Mouse (Mus musculus) liver, embryonic 16.5 days (tissue): ENCODE data around the gene Chchd1. TPM values are rescaled to one million over a fixed set of nuclear protein-coding genes. Genes with fewer than 3 reads are reported as not detected.
A peak's percentile ranks its signal among the peaks of the same experiment; 100 is the strongest.

Source experiments
- ATAC-seq: fragments of 200-750 bp; cut with Nextera tagmentation; 2 replicates; pipeline ENCODE4 v1.8.0; 2017; ENCODE audit warnings: low read depth, mild to moderate bottlenecking, moderate number of reproducible peaks, moderate library complexity
- H3K27ac ChIP-seq: fragments of 300-500 bp; sonication (generic); 2 replicates; pipeline ENCODE4 v1.5.1; 2014; ENCODE audit warnings: mild to moderate bottlenecking, low read length
- H3K27me3 ChIP-seq: fragments of 300-500 bp; sonication (generic); 2 replicates; pipeline ENCODE4 v1.6.1; 2014; ENCODE audit warnings: low read depth, low read length, mixed read lengths; ENCODE audit not compliant: control insufficient read depth, insufficient read depth
- H3K36me3 ChIP-seq: fragments of 300-500 bp; sonication (generic); 2 replicates; pipeline ENCODE4 v1.6.1; 2014; ENCODE audit warnings: mild to moderate bottlenecking; ENCODE audit not compliant: control insufficient read depth, insufficient read depth
- H3K4me1 ChIP-seq: fragments of 300-500 bp; sonication (generic); 2 replicates; pipeline ENCODE4 v1.6.1; 2014; ENCODE audit warnings: low read depth, low read length, mixed read lengths; ENCODE audit not compliant: control insufficient read depth
- H3K4me2 ChIP-seq: fragments of 300-500 bp; sonication (generic); 2 replicates; pipeline ENCODE4 v1.6.1; 2014; ENCODE audit warnings: low read depth, low read length, mixed read lengths
- H3K4me3 ChIP-seq: fragments of 300-500 bp; sonication (generic); 2 replicates; pipeline ENCODE4 v1.5.1; 2014; ENCODE audit warnings: low read depth, mild to moderate bottlenecking, low read length
- H3K9ac ChIP-seq: fragments of 300-500 bp; sonication (generic); 2 replicates; pipeline ENCODE4 v1.6.1; 2014; ENCODE audit warnings: low read depth, low read length
- H3K9me3 ChIP-seq: fragments of 300-500 bp; sonication (generic); replicated peaks from 2 replicates; pipeline ENCODE4 v1.6.1; 2016; ENCODE audit warnings: low read length; ENCODE audit not compliant: control insufficient read depth
- WGBS: fragments of 180-500 bp; shearing (Covaris S2); extraction: QIAGEN DNeasy Blood & Tissue Kit; methylation state at CpG from one replicate; pipeline ENCODE4 v1.1.7; 2014; ENCODE audit not compliant: insufficient replicate concordance; 5-methylcytosine and 5-hydroxymethylcytosine counted together
- polyA plus RNA-seq: library from polyadenylated mRNA; unstranded; fragments of >200 nt; fragmentation: Nextera tagmentation; extraction: Ambion mirVana; gene quantifications from 2 replicates; pipeline ENCODE4 v1.2.1, GENCODE M21; 2015

Chchd1 gene
- polyA plus RNA-seq, 1 experiment from 2014 or later, result 80.3 TPM

- ATAC-seq, result peak; percentile 89
- Histone ChIP-seq H3K9me3 (no peaks in the 10 kb centered on the region), H3K4me1 (peaks cover 21% of the 10 kb centered on the region), H3K4me3 (peak within 1 kb of the TSS; percentile 87), H3K27me3 (no peaks in the 10 kb centered on the region), H3K4me2 (peak within 1 kb of the TSS; percentile 90), H3K9ac (peak within 1 kb of the TSS; percentile 92), H3K36me3 (no peaks in the 10 kb centered on the region; the same call in 1 of the 2 replicates), H3K27ac (peak within 1 kb of the TSS; percentile 83)
- WGBS, result 1% methylated on average over 80 of the region's 80 CpGs
Observed at GRCm38 (mm10) chr14:20707201-20708190, 4.7 kb downstream of the Chchd1 start, which contains the start of gene Zswim8. Zswim8 (plus strand) TSS chr14:20707552.

- H3K27ac ChIP-seq, result no peak overlapping the region; the same call in 1 of the 2 replicates
- peak overlapping the region; percentile 87 for H3K4me3 ChIP-seq
- peaks cover 4% of the 10 kb centered on the region for H3K36me3 ChIP-seq
- H3K9me3 ChIP-seq, result no peaks in the 10 kb centered on the region
- peak overlapping the region; percentile 90 for H3K4me2 ChIP-seq
- peak overlapping the region; percentile 92 for H3K9ac ChIP-seq
- WGBS, result 19% methylated on average over 10 of the region's 10 CpGs
- H3K27me3 ChIP-seq, result no peaks in the 10 kb centered on the region
- peaks cover 21% of the 10 kb centered on the region for H3K4me1 ChIP-seq
- no peak for ATAC-seq
Observed at GRCm38 (mm10) chr14:20708239-20708638, 5.4 kb downstream of the Chchd1 start.

GRCm38 (mm10) chr14:20713832-20714231 is 11.0 kb downstream of the Chchd1 start:
- WGBS, result 63% methylated on average over 11 of the region's 11 CpGs
- ATAC-seq, result no peak
- H3K4me3 ChIP-seq, result no peak overlapping the region
- no peaks in the 10 kb centered on the region for H3K27me3 ChIP-seq
- H3K9me3 ChIP-seq, result no peaks in the 10 kb centered on the region
- no peak overlapping the region for H3K9ac ChIP-seq
- no peak overlapping the region for H3K4me2 ChIP-seq
- no peak overlapping the region for H3K27ac ChIP-seq
- H3K36me3 ChIP-seq, result peaks cover 24% of the 10 kb centered on the region
- H3K4me1 ChIP-seq, result peaks cover 7% of the 10 kb centered on the region

GRCm38 (mm10) chr14:20718443-20718842 is 15.6 kb downstream of the Chchd1 start:
- H3K9me3 ChIP-seq, result no peaks in the 10 kb centered on the region
- peaks cover 3% of the 10 kb centered on the region; the same call in 1 of the 2 replicates for H3K4me1 ChIP-seq
- H3K4me3 ChIP-seq, result no peak overlapping the region
- ATAC-seq, result no peak
- H3K36me3 ChIP-seq, result peaks cover 41% of the 10 kb centered on the region
- WGBS, result 78% methylated on average over 10 of the region's 10 CpGs
- H3K9ac ChIP-seq, result no peak overlapping the region
- H3K27ac ChIP-seq, result no peak overlapping the region
- H3K4me2 ChIP-seq, result no peak overlapping the region
- no peaks in the 10 kb centered on the region for H3K27me3 ChIP-seq

GRCm38 (mm10) chr14:20719767-20720166 is 17.0 kb downstream of the Chchd1 start:
- H3K9me3 ChIP-seq, result no peaks in the 10 kb centered on the region
- no peak for ATAC-seq

GRCm38 (mm10) chr14:20721371-20721770 is 18.6 kb downstream of the Chchd1 start:
- Histone ChIP-seq H3K9ac (no peak overlapping the region), H3K4me3 (no peak overlapping the region), H3K4me1 (peaks cover 13% of the 10 kb centered on the region), H3K4me2 (no peak overlapping the region), H3K36me3 (peaks cover 50% of the 10 kb centered on the region), H3K27ac (no peak overlapping the region), H3K9me3 (no peaks in the 10 kb centered on the region), H3K27me3 (no peaks in the 10 kb centered on the region)
- 76% methylated on average over 4 of the region's 4 CpGs for WGBS
- ATAC-seq, result no peak

More at GRCm38 (mm10) chr14:20719767-20720166, 17.0 kb downstream of the Chchd1 start:
- 85% methylated on average over 12 of the region's 12 CpGs for WGBS
- Histone ChIP-seq H3K27ac (no peak overlapping the region), H3K36me3 (peaks cover 44% of the 10 kb centered on the region), H3K27me3 (no peaks in the 10 kb centered on the region), H3K9ac (no peak overlapping the region), H3K4me2 (no peak overlapping the region), H3K4me1 (peaks cover 2% of the 10 kb centered on the region; the same call in 1 of the 2 replicates), H3K4me3 (no peak overlapping the region)

GRCm38 (mm10) chr14:20723006-20723405 is 20.2 kb downstream of the Chchd1 start:
- Histone ChIP-seq H3K4me2 (no peak overlapping the region), H3K27me3 (no peaks in the 10 kb centered on the region), H3K4me3 (no peak overlapping the region), H3K27ac (no peak overlapping the region), H3K9me3 (no peaks in the 10 kb centered on the region), H3K4me1 (peaks cover 13% of the 10 kb centered on the region), H3K9ac (no peak overlapping the region), H3K36me3 (peaks cover 55% of the 10 kb centered on the region)
- 91% methylated on average over 12 of the region's 12 CpGs for WGBS
- ATAC-seq, result no peak

GRCm38 (mm10) chr14:20724043-20724442 is 21.2 kb downstream of the Chchd1 start:
- H3K4me2 ChIP-seq, result no peak overlapping the region
- peaks cover 63% of the 10 kb centered on the region for H3K36me3 ChIP-seq
- no peak overlapping the region for H3K9ac ChIP-seq
- no peak overlapping the region for H3K4me3 ChIP-seq
- no peaks in the 10 kb centered on the region for H3K9me3 ChIP-seq
- no peak for ATAC-seq
- peaks cover 13% of the 10 kb centered on the region for H3K4me1 ChIP-seq
- WGBS, result 33% methylated on average over 5 of the region's 5 CpGs
- H3K27me3 ChIP-seq, result no peaks in the 10 kb centered on the region
- no peak overlapping the region for H3K27ac ChIP-seq
